Mouse (Mus musculus) embryonic fibroblast, embryonic 13.5 days (primary cell): ENCODE measurements around the gene Slbp.

ENCODE experiments used
- CTCF ChIP-seq: IDR thresholded peaks from 2 replicates; pipeline ENCODE4 v1.5.1; 2011; ENCODE audit warnings: mild to moderate bottlenecking, control low read depth, low read length, moderate library complexity, borderline replicate concordance; ENCODE audit not compliant: insufficient read depth
- POLR2A ChIP-seq: IDR thresholded peaks from 2 replicates; pipeline ENCODE4 v1.6.1; 2011; ENCODE audit warnings: low read depth, mild to moderate bottlenecking, control low read depth, low read length, moderate library complexity

DNA sequence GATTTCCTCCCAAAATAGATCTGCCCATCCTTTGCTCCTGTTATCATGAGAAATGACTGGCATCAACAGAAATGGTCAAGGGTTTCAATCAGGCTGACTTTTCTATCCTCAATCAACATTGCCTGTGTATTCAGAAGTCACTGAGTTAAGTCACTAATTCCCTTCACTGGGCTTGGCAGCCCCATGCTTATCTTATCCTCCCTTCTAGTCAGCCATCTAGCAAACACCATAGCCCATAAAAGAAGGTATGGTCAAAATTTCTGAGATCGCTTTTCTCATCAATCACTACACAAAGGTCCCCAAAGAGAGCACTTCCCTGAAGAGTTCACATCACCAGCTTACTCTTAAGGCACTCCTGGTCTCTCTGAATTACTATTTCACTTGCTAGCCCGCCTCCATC is 1.4 kb downstream of the Slbp start:
- TF ChIP-seq CTCF (no peak), POLR2A (no peak)
